Mouse (Mus musculus) small intestine, adult 2 months (tissue): ENCODE data around the gene Ubac2. TPM values are rescaled to one million over a fixed set of nuclear protein-coding genes. Genes with fewer than 3 reads are reported as not detected.

Experiments
- H3K27ac ChIP-seq: fragments of 200-500 bp; 2 replicates; pipeline ENCODE4 v1.5.1; 2012; ENCODE audit warnings: low read depth, low read length, control low read depth, inconsistent platforms; ENCODE audit not compliant: insufficient read depth
- H3K27me3 ChIP-seq: fragments of 200-500 bp; 2 replicates; pipeline ENCODE4 v1.6.1; 2012; ENCODE audit warnings: mild to moderate bottlenecking, moderate library complexity, low read length, inconsistent platforms; ENCODE audit not compliant: control insufficient read depth, insufficient read depth
- H3K36me3 ChIP-seq: fragments of 200-500 bp; 2 replicates; pipeline ENCODE4 v1.6.1; 2012; ENCODE audit warnings: mild to moderate bottlenecking, low read length, control low read depth, inconsistent platforms; ENCODE audit not compliant: control insufficient read depth, insufficient read depth
- H3K4me1 ChIP-seq: fragments of 200-500 bp; 2 replicates; pipeline ENCODE4 v1.6.1; 2012; ENCODE audit warnings: low read length, inconsistent platforms, mixed read lengths; ENCODE audit not compliant: control insufficient read depth, insufficient read depth, insufficient read length
- H3K4me3 ChIP-seq: fragments of 200-500 bp; 2 replicates; pipeline ENCODE4 v1.5.1; 2012; ENCODE audit warnings: low read depth, mild to moderate bottlenecking, control low read depth, inconsistent platforms, low read length, moderate library complexity
- CTCF ChIP-seq: fragments of 200-500 bp; IDR thresholded peaks from 2 replicates; pipeline ENCODE4 v1.5.1; 2012; ENCODE audit warnings: low read depth, mild to moderate bottlenecking, control low read depth, inconsistent platforms, low read length, moderate library complexity, mixed read lengths; ENCODE audit not compliant: insufficient replicate concordance, insufficient read length; ENCODE audit errors: extremely low read depth
- POLR2A ChIP-seq: fragments of 200-500 bp; IDR thresholded peaks from 2 replicates; pipeline ENCODE4 v1.6.1; 2012; ENCODE audit warnings: low read depth, mild to moderate bottlenecking, control low read depth, inconsistent platforms, low read length, moderate library complexity
- WGBS: fragments of 180-500 bp; shearing (Covaris S2); methylation state at CpG from one replicate; pipeline ENCODE4 v1.1.7; 2018; 5-methylcytosine and 5-hydroxymethylcytosine counted together
- polyA plus RNA-seq: library from polyadenylated mRNA; depleted of rRNA; stranded (reverse); fragments of >200 nt; gene quantifications from 2 replicates; pipeline ENCODE4 v1.2.3, GENCODE M21; 2012

Ubac2 gene
- polyA plus RNA-seq, 1 experiment, result 48.4 TPM

- Histone ChIP-seq H3K36me3 (peaks cover 9% of the 10 kb centered on the region), H3K4me3 (no peak overlapping the region), H3K4me1 (peaks cover 7% of the 10 kb centered on the region; the same call in 1 of the 2 replicates), H3K27ac (no peak overlapping the region), H3K27me3 (no peaks in the 10 kb centered on the region)
- TF ChIP-seq CTCF, result no peak
- 54% methylated on average over 2 of the region's 2 CpGs for WGBS
These were observed 73.1 kb downstream of the Ubac2 start for GRCm38 (mm10) chr14:121951399-121952045.

- no peaks in the 10 kb centered on the region for H3K27me3 ChIP-seq
These were observed 73.6 kb downstream of the Ubac2 start for GRCm38 (mm10) chr14:121952046-121952400.

GRCm38 (mm10) chr14:121954129-121954528, 75.7 kb downstream of the Ubac2 start:
- H3K4me3 ChIP-seq, result no peak overlapping the region
- H3K27me3 ChIP-seq, result no peaks in the 10 kb centered on the region
- WGBS, result 94% methylated on average over 11 of the region's 11 CpGs
- peaks cover 16% of the 10 kb centered on the region; the same call in 1 of the 2 replicates for H3K4me1 ChIP-seq
- H3K36me3 ChIP-seq, result peaks cover 9% of the 10 kb centered on the region
- no peak for TF ChIP-seq POLR2A
- no peak for TF ChIP-seq CTCF
- no peak overlapping the region for H3K27ac ChIP-seq

More at GRCm38 (mm10) chr14:121952046-121952400, 73.6 kb downstream of the Ubac2 start:
- Histone ChIP-seq H3K4me3 (no peak overlapping the region), H3K4me1 (peaks cover 7% of the 10 kb centered on the region; the same call in 1 of the 2 replicates), H3K27ac (no peak overlapping the region), H3K36me3 (peaks cover 9% of the 10 kb centered on the region)
- WGBS, result 92% methylated on average over 5 of the region's 5 CpGs
- TF ChIP-seq CTCF (no peak), POLR2A (no peak)

- Histone ChIP-seq H3K4me3 (no peak overlapping the region), H3K27me3 (no peaks in the 10 kb centered on the region), H3K36me3 (peaks cover 9% of the 10 kb centered on the region), H3K27ac (no peak overlapping the region; the same call in 1 of the 2 replicates), H3K4me1 (peaks cover 18% of the 10 kb centered on the region)
- WGBS, result 94% methylated on average over 12 of the region's 12 CpGs
- TF ChIP-seq CTCF (no peak), POLR2A (no peak)
These were observed 76.2 kb downstream of the Ubac2 start for GRCm38 (mm10) chr14:121954608-121955007.

- 65% methylated on average over 5 of the region's 5 CpGs for WGBS
- no peak overlapping the region for H3K4me3 ChIP-seq
- no peaks in the 10 kb centered on the region for H3K27me3 ChIP-seq
- H3K27ac ChIP-seq, result no peak overlapping the region
- H3K4me1 ChIP-seq, result peaks cover 14% of the 10 kb centered on the region
- H3K36me3 ChIP-seq, result peaks cover 9% of the 10 kb centered on the region
- TF ChIP-seq POLR2A (no peak), CTCF (no peak)
These were observed 76.9 kb downstream of the Ubac2 start for GRCm38 (mm10) chr14:121955176-121955795.

- no peak overlapping the region for H3K4me3 ChIP-seq
- TF ChIP-seq POLR2A (no peak), CTCF (no peak)
- H3K4me1 ChIP-seq, result peaks cover 14% of the 10 kb centered on the region
- no peaks in the 10 kb centered on the region for H3K27me3 ChIP-seq
- H3K36me3 ChIP-seq, result peaks cover 10% of the 10 kb centered on the region
- 90% methylated on average over 5 of the region's 5 CpGs for WGBS
- H3K27ac ChIP-seq, result no peak overlapping the region
These were observed 77.9 kb downstream of the Ubac2 start for GRCm38 (mm10) chr14:121956291-121956690.

- 91% methylated on average over 10 of the region's 10 CpGs for WGBS
- H3K36me3 ChIP-seq, result peaks cover 10% of the 10 kb centered on the region
- TF ChIP-seq CTCF (no peak), POLR2A (no peak)
- no peak overlapping the region for H3K4me3 ChIP-seq
- H3K4me1 ChIP-seq, result peaks cover 15% of the 10 kb centered on the region
- no peaks in the 10 kb centered on the region for H3K27me3 ChIP-seq
- no peak overlapping the region for H3K27ac ChIP-seq
These were observed 78.9 kb downstream of the Ubac2 start for GRCm38 (mm10) chr14:121957176-121957871.
